Mouse (Mus musculus): ENCODE measurements around the gene Zbtb17. TPM values are rescaled to one million over a fixed set of nuclear protein-coding genes. Genes with fewer than 3 reads are reported as not detected.

Gene Zbtb17
- polyA plus RNA-seq, 1 experiment from 2014 or later: 13.3 TPM

- Histone ChIP-seq H3K36me3 (ENCODE audit: control insufficient read depth, insufficient read depth, low read length) (peaks cover 37% of the 10 kb centered on the region), H3K27ac (replicated peaks) (no peak overlapping the region), H3K9me3 (ENCODE audit: control insufficient read depth, low read length) (no peaks in the 10 kb centered on the region), H3K9ac (ENCODE audit: low read length) (no peak overlapping the region), H3K4me3 (ENCODE audit: low read depth, low read length) (no peak overlapping the region), H3K4me2 (replicated peaks; ENCODE audit: low read depth) (no peak overlapping the region), H3K4me1 (replicated peaks; ENCODE audit: control insufficient read depth, insufficient read depth) (no peaks in the 10 kb centered on the region), H3K27me3 (ENCODE audit: control insufficient read depth, insufficient read depth, low read length) (no peaks in the 10 kb centered on the region)
- ATAC-seq (ENCODE audit: low FRiP score, low TSS enrichment) (no peak), DNase-seq (ENCODE audit: low spot score) (no peak)
- 85% methylated on average over 15 of the region's 15 CpGs for WGBS
- TF ChIP-seq EP300 (optimal IDR thresholded peaks at IDR 0.05) (no peak), CTCF (IDR thresholded peaks at IDR 0.05; ENCODE audit: low read depth) (peak; percentile 46)
Observed at GRCm38 (mm10) chr4:141466844-141467580, 22.6 kb downstream of the Zbtb17 start.

- H3K27me3 ChIP-seq (ENCODE audit: control insufficient read depth, insufficient read depth, low read length): no peaks in the 10 kb centered on the region
- DNase-seq (ENCODE audit: low spot score) (no peak), ATAC-seq (ENCODE audit: low FRiP score, low TSS enrichment) (no peak)
- TF ChIP-seq CTCF (IDR thresholded peaks at IDR 0.05; ENCODE audit: low read depth): no peak
- TF ChIP-seq EP300 (optimal IDR thresholded peaks at IDR 0.05): no peak
- peaks cover 41% of the 10 kb centered on the region for H3K36me3 ChIP-seq (ENCODE audit: control insufficient read depth, insufficient read depth, low read length)
- H3K4me1 ChIP-seq (replicated peaks; ENCODE audit: control insufficient read depth, insufficient read depth): no peaks in the 10 kb centered on the region
- H3K9ac ChIP-seq (ENCODE audit: low read length): no peak overlapping the region
- no peak overlapping the region for H3K4me2 ChIP-seq (replicated peaks; ENCODE audit: low read depth)
- H3K27ac ChIP-seq (replicated peaks): no peak overlapping the region
- no peaks in the 10 kb centered on the region for H3K9me3 ChIP-seq (ENCODE audit: control insufficient read depth, low read length)
- H3K4me3 ChIP-seq (ENCODE audit: low read depth, low read length): no peak overlapping the region
- WGBS: 84% methylated on average over 6 of the region's 6 CpGs
Observed at GRCm38 (mm10) chr4:141467581-141467927, 23.1 kb downstream of the Zbtb17 start.

- WGBS: 28% methylated on average over 10 of the region's 10 CpGs
- ATAC-seq (ENCODE audit: low FRiP score, low TSS enrichment): no peak
- no peak for TF ChIP-seq CTCF (IDR thresholded peaks at IDR 0.05; ENCODE audit: low read depth)
- no peak for TF ChIP-seq EP300 (optimal IDR thresholded peaks at IDR 0.05)
Observed at GRCm38 (mm10) chr4:141468576-141468975, 24.1 kb downstream of the Zbtb17 start.

GRCm38 (mm10) chr4:141469343-141469742 lies 24.9 kb downstream of the Zbtb17 start:
- no peaks in the 10 kb centered on the region for H3K9me3 ChIP-seq (ENCODE audit: control insufficient read depth, low read length)
- H3K4me2 ChIP-seq (replicated peaks; ENCODE audit: low read depth): no peak overlapping the region
- no peak for ATAC-seq (ENCODE audit: low FRiP score, low TSS enrichment)
- H3K4me3 ChIP-seq (ENCODE audit: low read depth, low read length): no peak overlapping the region
- DNase-seq (ENCODE audit: low spot score): no peak
- H3K27me3 ChIP-seq (ENCODE audit: control insufficient read depth, insufficient read depth, low read length): no peaks in the 10 kb centered on the region
- H3K36me3 ChIP-seq (ENCODE audit: control insufficient read depth, insufficient read depth, low read length): peaks cover 38% of the 10 kb centered on the region
- no peaks in the 10 kb centered on the region for H3K4me1 ChIP-seq (replicated peaks; ENCODE audit: control insufficient read depth, insufficient read depth)
- WGBS: 89% methylated on average over 9 of the region's 9 CpGs
- no peak for TF ChIP-seq EP300 (optimal IDR thresholded peaks at IDR 0.05)
- TF ChIP-seq CTCF (IDR thresholded peaks at IDR 0.05; ENCODE audit: low read depth): no peak
- H3K27ac ChIP-seq (replicated peaks): no peak overlapping the region
- H3K9ac ChIP-seq (ENCODE audit: low read length): no peak overlapping the region

More at GRCm38 (mm10) chr4:141468576-141468975, 24.1 kb downstream of the Zbtb17 start:
- Histone ChIP-seq H3K9ac (ENCODE audit: low read length) (no peak overlapping the region), H3K27me3 (ENCODE audit: control insufficient read depth, insufficient read depth, low read length) (no peaks in the 10 kb centered on the region), H3K9me3 (ENCODE audit: control insufficient read depth, low read length) (no peaks in the 10 kb centered on the region), H3K27ac (replicated peaks) (no peak overlapping the region), H3K4me1 (replicated peaks; ENCODE audit: control insufficient read depth, insufficient read depth) (no peaks in the 10 kb centered on the region), H3K4me2 (replicated peaks; ENCODE audit: low read depth) (no peak overlapping the region), H3K36me3 (ENCODE audit: control insufficient read depth, insufficient read depth, low read length) (peaks cover 38% of the 10 kb centered on the region), H3K4me3 (ENCODE audit: low read depth, low read length) (no peak overlapping the region)
- DNase-seq (ENCODE audit: low spot score): no peak

- Histone ChIP-seq H3K4me3 (ENCODE audit: low read depth, low read length) (no peak overlapping the region), H3K4me2 (replicated peaks; ENCODE audit: low read depth) (no peak overlapping the region), H3K9ac (ENCODE audit: low read length) (no peak overlapping the region), H3K27ac (replicated peaks) (no peak overlapping the region), H3K27me3 (ENCODE audit: control insufficient read depth, insufficient read depth, low read length) (no peaks in the 10 kb centered on the region), H3K9me3 (ENCODE audit: control insufficient read depth, low read length) (no peaks in the 10 kb centered on the region), H3K4me1 (replicated peaks; ENCODE audit: control insufficient read depth, insufficient read depth) (no peaks in the 10 kb centered on the region), H3K36me3 (ENCODE audit: control insufficient read depth, insufficient read depth, low read length) (peaks cover 44% of the 10 kb centered on the region)
- WGBS: 98% methylated on average over 16 of the region's 16 CpGs
- ATAC-seq (ENCODE audit: low FRiP score, low TSS enrichment) (no peak), DNase-seq (ENCODE audit: low spot score) (no peak)
- TF ChIP-seq EP300 (optimal IDR thresholded peaks at IDR 0.05): no peak
- no peak for TF ChIP-seq CTCF (IDR thresholded peaks at IDR 0.05; ENCODE audit: low read depth)
Observed at GRCm38 (mm10) chr4:141471491-141471890, 27.0 kb downstream of the Zbtb17 start.

GRCm38 (mm10) chr4:141472641-141473321 lies 28.3 kb downstream of the Zbtb17 start:
- H3K27me3 ChIP-seq (ENCODE audit: control insufficient read depth, insufficient read depth, low read length): no peaks in the 10 kb centered on the region
- H3K36me3 ChIP-seq (ENCODE audit: control insufficient read depth, insufficient read depth, low read length): peaks cover 56% of the 10 kb centered on the region
- no peak overlapping the region for H3K4me3 ChIP-seq (ENCODE audit: low read depth, low read length)
- no peaks in the 10 kb centered on the region for H3K9me3 ChIP-seq (ENCODE audit: control insufficient read depth, low read length)
- ATAC-seq (ENCODE audit: low FRiP score, low TSS enrichment): no peak
- TF ChIP-seq CTCF (IDR thresholded peaks at IDR 0.05; ENCODE audit: low read depth): no peak
- no peak for TF ChIP-seq EP300 (optimal IDR thresholded peaks at IDR 0.05)
- no peaks in the 10 kb centered on the region for H3K4me1 ChIP-seq (replicated peaks; ENCODE audit: control insufficient read depth, insufficient read depth)
- no peak overlapping the region for H3K9ac ChIP-seq (ENCODE audit: low read length)
- no peak overlapping the region for H3K4me2 ChIP-seq (replicated peaks; ENCODE audit: low read depth)
- no peak overlapping the region for H3K27ac ChIP-seq (replicated peaks)
- 77% methylated on average over 32 of the region's 32 CpGs for WGBS
- no peak for DNase-seq (ENCODE audit: low spot score)

Measured in stomach, postnatal 0 days (tissue).